Mouse (Mus musculus): ENCODE results near the gene Gm21797.
"Not testable (repeated sequence)": the region's sequence is repeated elsewhere in the genome, so short reads cannot be mapped to it uniquely, and the experiment has no call there.

Gm21797 gene

DNA sequence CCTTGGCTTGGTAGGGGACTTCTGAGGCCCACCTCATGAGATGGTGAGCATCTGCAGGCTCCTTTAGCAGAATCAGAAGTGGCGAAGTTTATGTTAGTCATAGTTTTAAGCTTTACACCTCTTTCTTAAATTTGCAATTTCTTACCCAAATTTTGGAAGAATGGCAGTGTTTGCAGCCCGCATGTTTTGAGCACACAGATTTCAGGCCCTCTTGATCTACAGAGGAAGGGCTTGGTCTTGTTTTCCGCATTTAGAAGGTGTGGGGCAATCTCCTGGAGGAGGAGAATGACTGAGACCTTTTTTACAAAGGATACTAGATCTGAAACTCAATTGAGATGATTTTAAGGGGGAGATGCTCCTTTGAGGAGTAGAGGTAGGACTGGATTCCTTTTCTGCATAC lies at the start of gene Gm21797:
TSS of gene Gm21797 (minus strand) at position 101 of the 400 bp plus-strand sequence.
- DNase-seq (ENCODE audit: low spot score), result not testable (repeated sequence)

GRCm38 (mm10) chrY:40804614-40805013 lies 29.0 kb upstream of the Gm21797 start, which contains the start of gene Gm20795:
Gm20795 (plus strand) TSS chrY:40804914.
- not testable (repeated sequence) for DNase-seq (ENCODE audit: low spot score)
